Mouse (Mus musculus): ENCODE results near the gene Atg7. TPM values are rescaled to one million over a fixed set of nuclear protein-coding genes. Genes with fewer than 3 reads are reported as not detected.

Atg7 gene
- polyA plus RNA-seq, 1 experiment from 2014 or later = 19.7 TPM

- 62% methylated on average over 3 of the region's 3 CpGs for WGBS
- Histone ChIP-seq H3K9me3 (no peaks in the 10 kb centered on the region), H3K36me3 (replicated peaks) (peaks cover 24% of the 10 kb centered on the region), H3K27ac (replicated peaks) (peak overlapping the region; percentile 96), H3K4me3 (peak overlapping the region; percentile 65), H3K4me1 (peaks cover 93% of the 10 kb centered on the region), H3K27me3 (replicated peaks; ENCODE audit: low read depth, poor library complexity, severe bottlenecking) (no peaks in the 10 kb centered on the region)
- DNase-seq (ENCODE audit: low spot score) = no peak
Observed at GRCm38 (mm10) chr6:114873808-114874137, 230.9 kb downstream of the Atg7 start.

- WGBS = 8% methylated on average over 19 of the region's 19 CpGs
Observed at GRCm38 (mm10) chr6:114874138-114874928, 231.4 kb downstream of the Atg7 start.

DNA sequence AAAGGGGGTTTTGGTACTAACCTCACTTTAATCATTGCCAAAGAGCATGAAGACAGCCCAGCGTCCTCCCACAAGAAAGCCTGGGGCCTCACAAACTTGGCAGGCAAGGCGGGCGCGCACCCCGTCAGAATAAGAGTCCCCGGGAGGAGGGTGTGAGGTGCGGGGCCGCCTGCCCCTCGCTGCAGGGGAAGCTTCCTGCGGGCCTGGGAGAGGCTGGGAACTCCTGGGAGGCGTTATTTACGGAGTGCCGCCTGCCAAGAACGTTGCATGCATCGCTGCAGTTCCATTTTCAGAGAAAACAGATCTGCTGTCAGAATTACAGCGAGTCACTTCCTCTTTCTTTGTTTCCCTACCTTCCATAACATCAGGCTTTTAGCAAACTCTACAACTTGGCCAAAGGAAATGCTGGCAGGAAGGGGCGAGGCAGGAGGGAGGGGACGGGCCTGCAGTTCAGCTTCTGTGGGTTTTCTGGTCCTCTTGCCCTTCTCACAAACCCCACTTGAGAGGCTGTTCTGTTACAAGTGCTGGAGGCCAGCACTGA lies 232.2 kb downstream of the Atg7 start:
- H3K36me3 ChIP-seq (replicated peaks) = peaks cover 28% of the 10 kb centered on the region
- DNase-seq (ENCODE audit: low spot score) = peak; percentile 95
- peak overlapping the region; percentile 96 for H3K27ac ChIP-seq (replicated peaks)
- no peaks in the 10 kb centered on the region for H3K27me3 ChIP-seq (replicated peaks; ENCODE audit: low read depth, poor library complexity, severe bottlenecking)
- peak overlapping the region; percentile 65 for H3K4me3 ChIP-seq
- WGBS = under 1% methylated on average over 18 of the region's 18 CpGs
- no peaks in the 10 kb centered on the region for H3K9me3 ChIP-seq
- peaks cover 92% of the 10 kb centered on the region for H3K4me1 ChIP-seq

More at GRCm38 (mm10) chr6:114874138-114874928, 231.4 kb downstream of the Atg7 start:
- peak overlapping the region; percentile 65 for H3K4me3 ChIP-seq
- no peaks in the 10 kb centered on the region for H3K27me3 ChIP-seq (replicated peaks; ENCODE audit: low read depth, poor library complexity, severe bottlenecking)
- peak overlapping the region; percentile 96 for H3K27ac ChIP-seq (replicated peaks)
- peaks cover 93% of the 10 kb centered on the region for H3K4me1 ChIP-seq
- peak; percentile 63 for DNase-seq (ENCODE audit: low spot score)
- peaks cover 25% of the 10 kb centered on the region for H3K36me3 ChIP-seq (replicated peaks)
- H3K9me3 ChIP-seq = no peaks in the 10 kb centered on the region

GRCm38 (mm10) chr6:114876033-114876432 lies 233.1 kb downstream of the Atg7 start:
- H3K27ac ChIP-seq (replicated peaks) = peak overlapping the region; percentile 96
- H3K9me3 ChIP-seq = no peaks in the 10 kb centered on the region
- peaks cover 92% of the 10 kb centered on the region for H3K4me1 ChIP-seq
- DNase-seq (ENCODE audit: low spot score) = no peak
- 23% methylated on average over 4 of the region's 4 CpGs for WGBS
- no peaks in the 10 kb centered on the region for H3K27me3 ChIP-seq (replicated peaks; ENCODE audit: low read depth, poor library complexity, severe bottlenecking)
- peaks cover 24% of the 10 kb centered on the region for H3K36me3 ChIP-seq (replicated peaks)
- peak overlapping the region; percentile 65; the same call in 1 of the 2 replicates for H3K4me3 ChIP-seq

DNA sequence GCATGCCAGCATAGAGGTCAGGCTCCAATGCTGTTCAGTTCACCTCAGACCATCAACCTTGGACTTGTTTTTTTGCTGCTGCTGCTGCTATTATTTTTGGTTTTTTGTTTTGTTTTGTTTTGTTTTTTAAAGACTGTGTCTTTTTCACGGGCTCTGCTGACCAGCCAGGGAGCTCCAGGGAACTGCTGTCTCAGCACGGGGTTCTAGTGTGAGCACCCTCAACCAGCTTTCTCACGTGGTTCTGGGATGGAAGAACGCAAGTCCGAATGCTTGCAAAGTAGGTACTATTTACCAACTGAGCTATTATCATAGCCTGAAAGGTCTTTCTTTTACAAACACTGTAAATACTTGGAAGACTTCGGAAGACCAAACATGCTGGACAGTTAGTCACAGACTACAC lies 233.6 kb downstream of the Atg7 start:
- H3K27ac ChIP-seq (replicated peaks) = peak overlapping the region; percentile 96

DNA sequence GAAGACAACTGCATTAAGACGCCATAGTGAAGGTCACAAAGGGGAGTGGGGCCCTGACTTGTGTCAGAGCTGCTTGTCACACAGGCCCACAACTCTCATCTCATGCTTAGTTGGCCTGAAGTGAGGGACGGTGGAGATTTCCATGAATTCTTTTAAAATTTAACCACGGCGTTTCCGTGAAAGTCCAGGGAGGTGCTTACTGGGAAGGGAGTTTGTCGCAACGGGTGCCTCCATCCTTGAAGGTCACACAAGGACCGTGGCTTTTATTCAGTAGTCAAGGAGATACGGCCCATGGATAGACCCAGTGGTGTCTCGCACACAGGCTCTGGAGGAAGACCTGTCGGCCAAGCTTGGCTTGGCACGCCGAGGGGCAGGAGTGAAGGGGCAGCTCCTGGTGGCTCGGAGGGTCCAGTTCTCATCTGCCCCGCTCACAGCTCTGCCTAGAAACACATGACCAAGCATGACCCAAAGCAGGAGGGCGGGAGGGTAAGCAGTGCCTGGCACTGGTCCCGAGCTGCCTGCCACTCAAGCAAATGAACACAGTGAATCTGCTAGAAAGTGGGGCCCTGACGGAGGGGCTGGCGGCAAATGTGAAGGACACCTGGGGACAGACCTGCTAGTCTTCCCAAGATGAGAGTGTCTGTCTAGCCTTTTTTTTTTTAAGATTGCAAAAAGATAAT lies 236.1 kb downstream of the Atg7 start:
- H3K4me3 ChIP-seq = no peak overlapping the region
- H3K9me3 ChIP-seq = no peaks in the 10 kb centered on the region; the same call in 1 of the 2 replicates
- H3K27ac ChIP-seq (replicated peaks) = peak overlapping the region; percentile 36
- no peak for DNase-seq (ENCODE audit: low spot score)
- H3K27me3 ChIP-seq (replicated peaks; ENCODE audit: low read depth, poor library complexity, severe bottlenecking) = no peaks in the 10 kb centered on the region
- H3K36me3 ChIP-seq (replicated peaks) = peaks cover 19% of the 10 kb centered on the region
- peaks cover 99% of the 10 kb centered on the region for H3K4me1 ChIP-seq
- 91% methylated on average over 19 of the region's 19 CpGs for WGBS

More for the DNA sequence above, 233.6 kb downstream of the Atg7 start:
- Histone ChIP-seq H3K27me3 (replicated peaks; ENCODE audit: low read depth, poor library complexity, severe bottlenecking) (no peaks in the 10 kb centered on the region), H3K36me3 (replicated peaks) (peaks cover 19% of the 10 kb centered on the region), H3K4me3 (no peak overlapping the region), H3K9me3 (no peaks in the 10 kb centered on the region), H3K4me1 (peaks cover 92% of the 10 kb centered on the region)
- DNase-seq (ENCODE audit: low spot score) = no peak
- 79% methylated on average over 6 of the region's 6 CpGs for WGBS

DNA sequence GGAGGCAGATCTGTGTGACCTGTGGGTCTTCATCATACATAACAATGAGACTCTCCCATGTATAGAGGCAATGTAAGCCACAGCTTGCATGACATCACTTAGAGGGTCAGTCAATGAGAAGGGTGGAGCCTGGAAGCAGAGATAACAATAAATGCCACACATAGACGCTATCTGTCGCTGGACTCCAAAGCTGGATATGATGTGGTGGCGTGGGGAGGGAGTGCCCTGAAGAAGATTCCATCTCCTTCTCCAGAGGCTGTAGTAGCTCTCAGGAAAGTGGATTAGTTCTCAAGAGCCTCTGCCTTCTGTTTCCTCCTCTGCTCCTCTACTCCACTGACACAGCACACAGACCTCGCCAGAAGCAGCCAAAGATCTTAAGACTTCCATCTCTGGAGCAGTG lies 237.9 kb downstream of the Atg7 start:
- WGBS = 85% methylated on average over 4 of the region's 4 CpGs
- DNase-seq (ENCODE audit: low spot score) = no peak
- H3K9me3 ChIP-seq = no peaks in the 10 kb centered on the region; the same call in 1 of the 2 replicates
- no peaks in the 10 kb centered on the region for H3K27me3 ChIP-seq (replicated peaks; ENCODE audit: low read depth, poor library complexity, severe bottlenecking)
- H3K36me3 ChIP-seq (replicated peaks) = peaks cover 38% of the 10 kb centered on the region
- 0 out of 2 replicates have a peak overlapping the region, but pooled peaks have one; percentile 63 for H3K27ac ChIP-seq (replicated peaks)
- peaks cover 97% of the 10 kb centered on the region for H3K4me1 ChIP-seq
- no peak overlapping the region for H3K4me3 ChIP-seq

DNA sequence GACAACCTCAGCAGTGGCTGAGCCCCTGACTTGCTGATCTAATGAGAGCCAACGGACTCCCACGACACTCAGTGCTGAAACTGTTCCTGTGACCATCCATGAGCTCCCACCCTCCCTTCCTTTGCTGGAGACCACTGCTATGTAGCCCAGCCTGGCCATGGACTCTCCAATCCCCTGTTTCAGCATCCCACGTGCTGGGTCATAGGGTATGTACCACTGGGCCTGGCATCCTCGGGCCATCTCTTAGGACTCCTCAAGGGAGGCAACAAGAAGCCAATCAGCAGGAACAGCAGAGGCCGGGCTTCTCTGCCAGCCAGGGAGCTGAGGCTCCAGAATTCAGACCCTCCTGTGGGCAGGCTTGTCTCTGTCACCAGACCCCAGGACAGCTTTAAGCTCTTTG lies 239.3 kb downstream of the Atg7 start:
- Histone ChIP-seq H3K27ac (replicated peaks) (peak overlapping the region; percentile 86), H3K27me3 (replicated peaks; ENCODE audit: low read depth, poor library complexity, severe bottlenecking) (no peaks in the 10 kb centered on the region), H3K9me3 (no peaks in the 10 kb centered on the region; the same call in 1 of the 2 replicates), H3K4me1 (peaks cover 97% of the 10 kb centered on the region), H3K4me3 (peak overlapping the region; percentile 38), H3K36me3 (replicated peaks) (peaks cover 51% of the 10 kb centered on the region)
- 31% methylated on average over 5 of the region's 5 CpGs for WGBS
- no peak for DNase-seq (ENCODE audit: low spot score)

- Histone ChIP-seq H3K4me1 (peaks cover 97% of the 10 kb centered on the region), H3K36me3 (replicated peaks) (peaks cover 55% of the 10 kb centered on the region), H3K4me3 (peak overlapping the region; percentile 38), H3K9me3 (no peaks in the 10 kb centered on the region; the same call in 1 of the 2 replicates), H3K27ac (replicated peaks) (peak overlapping the region; percentile 86), H3K27me3 (replicated peaks; ENCODE audit: low read depth, poor library complexity, severe bottlenecking) (no peaks in the 10 kb centered on the region)
- no peak for DNase-seq (ENCODE audit: low spot score)
- WGBS = 10% methylated on average over 7 of the region's 7 CpGs
Observed at GRCm38 (mm10) chr6:114882675-114883074, 239.8 kb downstream of the Atg7 start.

DNA sequence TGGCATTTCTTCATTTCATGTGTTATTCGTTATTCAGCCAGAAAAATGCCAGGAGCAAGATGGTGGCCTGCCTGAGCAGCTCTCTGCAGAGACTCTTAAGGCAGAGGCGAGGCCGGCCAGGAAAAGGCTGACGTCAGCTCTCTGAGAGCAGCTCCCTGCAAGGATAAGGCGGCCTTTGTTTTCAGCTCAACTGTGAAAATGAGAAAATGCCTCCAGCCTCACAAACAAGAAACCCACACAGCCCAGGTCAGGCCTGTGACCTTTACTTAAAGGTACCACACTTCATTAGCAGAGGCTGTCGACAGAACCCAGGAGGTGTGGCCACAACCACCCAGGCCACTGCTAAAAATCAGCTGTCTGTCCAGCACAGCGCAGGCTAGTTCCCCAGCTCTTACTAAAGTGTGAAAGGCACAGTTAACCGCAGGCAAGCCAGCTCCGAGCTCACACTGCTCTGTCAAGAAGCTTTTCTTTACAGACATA lies 240.4 kb downstream of the Atg7 start:
- Histone ChIP-seq H3K27ac (replicated peaks) (peak overlapping the region; percentile 86), H3K4me1 (peaks cover 95% of the 10 kb centered on the region), H3K27me3 (replicated peaks; ENCODE audit: low read depth, poor library complexity, severe bottlenecking) (no peaks in the 10 kb centered on the region), H3K36me3 (replicated peaks) (peaks cover 62% of the 10 kb centered on the region), H3K9me3 (no peaks in the 10 kb centered on the region; the same call in 1 of the 2 replicates), H3K4me3 (peak overlapping the region; percentile 38)
- WGBS = under 1% methylated on average over 9 of the region's 9 CpGs
- DNase-seq (ENCODE audit: low spot score) = peak; percentile 90

- no peak overlapping the region for H3K4me3 ChIP-seq
- no peak for DNase-seq (ENCODE audit: low spot score)
- no peaks in the 10 kb centered on the region; the same call in 1 of the 2 replicates for H3K9me3 ChIP-seq
- H3K36me3 ChIP-seq (replicated peaks) = peaks cover 61% of the 10 kb centered on the region
- 76% methylated on average over 5 of the region's 5 CpGs for WGBS
- peaks cover 93% of the 10 kb centered on the region for H3K4me1 ChIP-seq
- no peaks in the 10 kb centered on the region for H3K27me3 ChIP-seq (replicated peaks; ENCODE audit: low read depth, poor library complexity, severe bottlenecking)
- H3K27ac ChIP-seq (replicated peaks) = peak overlapping the region; percentile 86; the same call in 1 of the 2 replicates
Observed at GRCm38 (mm10) chr6:114885129-114885528, 242.2 kb downstream of the Atg7 start.

GRCm38 (mm10) chr6:114886012-114886411 lies 243.1 kb downstream of the Atg7 start:
- no peaks in the 10 kb centered on the region for H3K27me3 ChIP-seq (replicated peaks; ENCODE audit: low read depth, poor library complexity, severe bottlenecking)
- peak overlapping the region; percentile 51 for H3K27ac ChIP-seq (replicated peaks)
- no peak overlapping the region for H3K4me3 ChIP-seq
- no peaks in the 10 kb centered on the region; the same call in 1 of the 2 replicates for H3K9me3 ChIP-seq
- 91% methylated on average over 6 of the region's 6 CpGs for whole genome bisulfite sequencing
- peaks cover 93% of the 10 kb centered on the region for H3K4me1 ChIP-seq
- no peak for DNase-seq (ENCODE audit: low spot score)
- peaks cover 64% of the 10 kb centered on the region for H3K36me3 ChIP-seq (replicated peaks)

Data from embryonic facial prominence, embryonic 10.5 days (tissue).